Mouse (Mus musculus): ENCODE results near the gene Nln. TPM values are rescaled to one million over a fixed set of nuclear protein-coding genes. Genes with fewer than 3 reads are reported as not detected.

The Nln gene
- total and polyA plus RNA-seq, 2 experiments from 2014 or later, result 60.2 to 91.3 TPM

DNA sequence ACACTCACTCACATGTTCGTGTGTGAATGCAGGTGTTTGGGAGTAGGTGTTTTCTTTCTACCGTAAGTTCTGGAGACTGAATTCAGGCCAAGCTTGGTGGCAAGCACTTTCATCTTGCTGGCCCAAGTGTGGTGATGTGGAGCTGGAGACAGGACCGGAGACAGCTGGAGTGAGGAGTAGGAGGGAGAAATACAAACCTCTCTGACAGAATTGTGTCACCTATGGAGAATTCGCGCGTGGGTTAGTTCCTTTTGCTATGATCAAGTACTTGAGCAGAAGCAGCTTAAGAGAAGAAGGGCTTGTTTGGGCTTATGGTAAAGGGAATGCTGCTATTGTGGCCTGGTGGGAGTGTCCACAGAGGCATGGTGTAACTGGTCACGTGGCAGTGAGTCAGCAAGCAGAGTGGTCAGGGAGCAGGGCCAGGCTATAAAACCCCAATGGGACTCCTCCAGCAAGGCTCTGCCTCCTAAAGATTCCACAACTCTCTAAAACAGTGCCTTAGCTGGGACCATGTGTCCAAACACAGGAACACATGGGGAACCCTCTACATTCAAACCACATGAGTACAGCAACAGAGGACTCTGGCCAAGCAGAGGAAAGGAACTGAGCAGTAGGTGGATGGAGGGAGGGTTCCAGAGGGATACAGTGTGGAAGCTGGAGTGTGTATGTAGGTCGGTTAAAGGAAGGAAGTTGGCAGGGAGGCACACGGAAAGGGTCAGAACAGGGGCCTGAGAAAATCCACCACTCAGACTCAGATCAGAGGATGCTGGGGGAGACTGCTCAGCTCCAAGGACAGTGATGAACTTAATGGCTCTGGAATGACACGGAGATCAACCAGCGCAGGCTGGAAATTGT, 14.7 kb downstream of the Nln start:
- ATAC-seq (ENCODE audit: low FRiP score) (no peak), DNase-seq (ENCODE audit: low spot score) (no peak)
- no peak overlapping the region for H3K4me3 ChIP-seq (ENCODE audit: low read depth, low read length)
- H3K4me2 ChIP-seq (ENCODE audit: low read depth, low read length, poor library complexity, severe bottlenecking), result no peak overlapping the region
- no peak overlapping the region for H3K27ac ChIP-seq (ENCODE audit: low read depth, low read length)
- H3K4me1 ChIP-seq (ENCODE audit: insufficient read depth, low read length), result no peaks in the 10 kb centered on the region
- no peaks in the 10 kb centered on the region for H3K9me3 ChIP-seq (ENCODE audit: low read length)
- no peak for TF ChIP-seq CTCF (IDR thresholded peaks at IDR 0.05)
- H3K36me3 ChIP-seq (ENCODE audit: insufficient read depth, low read length), result peaks cover 11% of the 10 kb centered on the region; the same call in 1 of the 2 replicates
- 85% methylated on average over 11 of the region's 11 CpGs for WGBS
- H3K27me3 ChIP-seq (ENCODE audit: insufficient read depth, low read length), result no peaks in the 10 kb centered on the region
- no peak overlapping the region for H3K9ac ChIP-seq (replicated peaks; ENCODE audit: low read length, poor library complexity, severe bottlenecking)

DNA sequence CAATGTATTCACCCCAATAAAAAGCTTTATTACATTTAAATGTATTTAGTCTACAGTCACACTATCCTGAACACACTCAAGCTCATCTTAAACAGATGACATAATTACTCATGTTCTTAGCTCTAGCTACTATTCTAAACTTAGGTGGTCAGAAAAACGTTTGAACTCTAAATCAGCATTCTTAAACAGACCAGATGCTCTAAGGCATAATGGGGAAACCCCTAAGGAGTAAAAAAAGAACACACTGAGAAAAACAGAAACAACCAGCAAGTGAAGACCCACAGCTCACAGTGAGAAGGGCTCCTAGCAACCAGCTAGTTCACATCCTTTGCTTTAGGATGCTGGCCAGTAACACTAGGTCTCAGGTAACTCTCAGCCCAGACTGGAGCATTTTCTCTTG, 17.7 kb downstream of the Nln start:
- Histone ChIP-seq H3K9ac (replicated peaks; ENCODE audit: low read length, poor library complexity, severe bottlenecking) (no peak overlapping the region), H3K4me3 (ENCODE audit: low read depth, low read length) (no peak overlapping the region), H3K27ac (ENCODE audit: low read depth, low read length) (no peak overlapping the region), H3K4me2 (ENCODE audit: low read depth, low read length, poor library complexity, severe bottlenecking) (no peak overlapping the region), H3K27me3 (ENCODE audit: insufficient read depth, low read length) (no peaks in the 10 kb centered on the region), H3K9me3 (ENCODE audit: low read length) (no peaks in the 10 kb centered on the region), H3K4me1 (ENCODE audit: insufficient read depth, low read length) (no peaks in the 10 kb centered on the region), H3K36me3 (ENCODE audit: insufficient read depth, low read length) (peaks cover 11% of the 10 kb centered on the region; the same call in 1 of the 2 replicates)
- DNase-seq (ENCODE audit: low spot score) (no peak), ATAC-seq (ENCODE audit: low FRiP score) (no peak)
- no peak for TF ChIP-seq CTCF (IDR thresholded peaks at IDR 0.05)
- WGBS, result 11% methylated on average over 1 of the region's 1 CpGs

DNA sequence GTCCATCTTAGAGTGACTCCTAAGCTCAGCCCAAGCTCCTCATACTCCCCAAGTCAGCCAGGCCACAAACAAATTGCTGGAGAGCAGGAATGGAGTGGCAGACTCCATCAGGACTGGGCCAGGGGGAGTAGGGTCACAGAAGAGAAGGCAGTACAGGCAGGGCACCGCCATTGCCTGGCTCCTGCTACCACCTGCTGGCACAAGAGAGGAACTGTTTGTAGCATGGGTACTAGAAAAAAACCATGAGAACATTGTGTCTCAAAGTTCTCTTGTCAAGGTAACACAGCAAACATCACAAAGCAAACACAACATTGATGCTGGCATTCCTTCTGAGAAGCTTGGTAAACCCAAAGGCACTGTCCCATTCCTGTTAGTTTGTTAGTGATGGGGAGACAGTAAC, 20.0 kb downstream of the Nln start:
- Histone ChIP-seq H3K4me1 (ENCODE audit: insufficient read depth, low read length) (no peaks in the 10 kb centered on the region), H3K9me3 (ENCODE audit: low read length) (no peaks in the 10 kb centered on the region), H3K36me3 (ENCODE audit: insufficient read depth, low read length) (peaks cover 5% of the 10 kb centered on the region; the same call in 1 of the 2 replicates), H3K4me3 (ENCODE audit: low read depth, low read length) (no peak overlapping the region), H3K27me3 (ENCODE audit: insufficient read depth, low read length) (no peaks in the 10 kb centered on the region), H3K9ac (replicated peaks; ENCODE audit: low read length, poor library complexity, severe bottlenecking) (no peak overlapping the region), H3K27ac (ENCODE audit: low read depth, low read length) (no peak overlapping the region), H3K4me2 (ENCODE audit: low read depth, low read length, poor library complexity, severe bottlenecking) (no peak overlapping the region)
- ATAC-seq (ENCODE audit: low FRiP score) (no peak), DNase-seq (ENCODE audit: low spot score) (peak; percentile 51)
- peak; percentile 74 for TF ChIP-seq CTCF (IDR thresholded peaks at IDR 0.05)
- WGBS, result 18% methylated on average over 1 of the region's 1 CpGs

DNA sequence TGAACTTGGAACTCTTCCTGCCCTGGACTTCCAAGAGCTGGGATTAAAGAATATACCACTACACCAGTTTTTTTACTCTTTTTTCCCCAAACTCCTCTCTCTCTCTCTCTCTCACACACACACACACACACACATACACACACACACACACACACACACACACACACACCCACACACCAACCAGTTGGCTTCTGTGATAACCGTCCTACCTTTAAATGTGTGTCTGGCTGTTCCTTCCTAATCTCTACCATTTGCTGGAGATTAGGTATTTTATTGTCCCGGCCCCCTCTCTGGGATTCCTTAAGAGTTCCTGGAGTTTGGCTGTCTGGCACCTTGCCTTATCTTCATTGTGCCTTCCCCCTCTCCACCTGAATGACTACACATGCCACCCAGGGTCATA, 24.8 kb downstream of the Nln start:
- ATAC-seq (ENCODE audit: low FRiP score), result no peak
- no peak overlapping the region for H3K4me2 ChIP-seq (ENCODE audit: low read depth, low read length, poor library complexity, severe bottlenecking)
- H3K4me1 ChIP-seq (ENCODE audit: insufficient read depth, low read length), result no peaks in the 10 kb centered on the region
- H3K4me3 ChIP-seq (ENCODE audit: low read depth, low read length), result no peak overlapping the region
- H3K27ac ChIP-seq (ENCODE audit: low read depth, low read length), result no peak overlapping the region
- no peaks in the 10 kb centered on the region for H3K27me3 ChIP-seq (ENCODE audit: insufficient read depth, low read length)
- no peaks in the 10 kb centered on the region for H3K9me3 ChIP-seq (ENCODE audit: low read length)
- TF ChIP-seq CTCF (IDR thresholded peaks at IDR 0.05), result no peak
- DNase-seq (ENCODE audit: low spot score), result no peak
- H3K36me3 ChIP-seq (ENCODE audit: insufficient read depth, low read length), result no peaks in the 10 kb centered on the region
- H3K9ac ChIP-seq (replicated peaks; ENCODE audit: low read length, poor library complexity, severe bottlenecking), result no peak overlapping the region
- WGBS, result 85% methylated on average over 2 of the region's 2 CpGs

DNA sequence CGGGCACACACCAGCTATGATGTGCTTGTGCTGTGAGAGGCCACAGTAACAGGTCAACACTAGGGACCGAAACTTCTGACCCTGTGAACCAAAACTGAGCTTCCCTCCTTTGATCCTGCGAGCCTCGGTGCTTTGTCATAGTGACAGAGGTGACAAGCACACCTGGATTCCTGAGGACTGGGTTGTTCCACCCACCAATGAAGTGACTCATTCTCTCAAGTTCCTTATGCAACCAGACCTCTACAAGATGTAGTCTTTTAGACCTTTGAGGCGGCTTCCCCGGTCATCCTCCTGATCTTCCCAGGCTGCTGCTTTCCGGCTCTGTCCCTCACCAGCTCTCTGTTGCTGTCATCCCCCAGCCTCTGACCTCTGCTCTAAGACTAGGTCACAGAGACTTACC, 26.9 kb downstream of the Nln start:
- H3K9ac ChIP-seq (replicated peaks; ENCODE audit: low read length, poor library complexity, severe bottlenecking), result no peak overlapping the region
- TF ChIP-seq CTCF (IDR thresholded peaks at IDR 0.05), result no peak
- WGBS, result 92% methylated on average over 7 of the region's 7 CpGs
- no peaks in the 10 kb centered on the region for H3K4me1 ChIP-seq (ENCODE audit: insufficient read depth, low read length)
- no peaks in the 10 kb centered on the region; the same call in 1 of the 2 replicates for H3K36me3 ChIP-seq (ENCODE audit: insufficient read depth, low read length)
- no peak overlapping the region for H3K4me2 ChIP-seq (ENCODE audit: low read depth, low read length, poor library complexity, severe bottlenecking)
- no peak for DNase-seq (ENCODE audit: low spot score)
- H3K9me3 ChIP-seq (ENCODE audit: low read length), result no peaks in the 10 kb centered on the region
- no peak for ATAC-seq (ENCODE audit: low FRiP score)
- no peak overlapping the region for H3K4me3 ChIP-seq (ENCODE audit: low read depth, low read length)
- no peak overlapping the region for H3K27ac ChIP-seq (ENCODE audit: low read depth, low read length)
- H3K27me3 ChIP-seq (ENCODE audit: insufficient read depth, low read length), result no peaks in the 10 kb centered on the region

DNA sequence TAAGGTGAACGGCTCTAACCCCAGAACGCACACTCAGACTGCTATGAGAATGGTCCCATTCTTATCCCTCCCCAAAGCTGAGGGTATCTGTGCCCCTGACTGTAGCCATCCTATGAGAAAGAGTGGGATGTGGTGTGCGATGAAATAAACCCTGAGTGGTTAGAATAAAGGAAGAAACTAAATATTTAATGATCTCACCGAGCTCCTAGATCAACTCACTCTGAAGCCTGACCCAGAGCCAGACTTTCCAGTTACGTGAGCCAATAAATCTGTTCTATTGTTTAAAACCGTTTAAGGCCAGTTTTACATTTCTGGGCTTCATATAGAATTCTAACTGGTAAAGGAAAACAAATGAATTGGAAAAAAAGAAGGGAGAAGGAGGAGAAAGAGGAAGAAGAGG, 32.4 kb downstream of the Nln start:
- H3K27me3 ChIP-seq (ENCODE audit: insufficient read depth, low read length), result no peaks in the 10 kb centered on the region
- H3K4me1 ChIP-seq (ENCODE audit: insufficient read depth, low read length), result no peaks in the 10 kb centered on the region
- H3K4me2 ChIP-seq (ENCODE audit: low read depth, low read length, poor library complexity, severe bottlenecking), result no peak overlapping the region
- no peak for ATAC-seq (ENCODE audit: low FRiP score)
- no peak for TF ChIP-seq CTCF (IDR thresholded peaks at IDR 0.05)
- H3K36me3 ChIP-seq (ENCODE audit: insufficient read depth, low read length), result peaks cover 14% of the 10 kb centered on the region
- no peak overlapping the region for H3K4me3 ChIP-seq (ENCODE audit: low read depth, low read length)
- DNase-seq (ENCODE audit: low spot score), result no peak
- no peaks in the 10 kb centered on the region for H3K9me3 ChIP-seq (ENCODE audit: low read length)
- 82% methylated on average over 6 of the region's 6 CpGs for WGBS
- no peak overlapping the region for H3K27ac ChIP-seq (ENCODE audit: low read depth, low read length)
- H3K9ac ChIP-seq (replicated peaks; ENCODE audit: low read length, poor library complexity, severe bottlenecking), result no peak overlapping the region
